Mouse (Mus musculus) small intestine, adult 2 months (tissue): ENCODE results near the gene Cfi. TPM values are rescaled to one million over a fixed set of nuclear protein-coding genes. Genes with fewer than 3 reads are reported as not detected.

Experiments used
- H3K27ac ChIP-seq: fragments of 200-500 bp; 2 replicates; pipeline ENCODE4 v1.5.1; 2012; ENCODE audit warnings: low read depth, low read length, control low read depth, inconsistent platforms; ENCODE audit not compliant: insufficient read depth
- H3K27me3 ChIP-seq: fragments of 200-500 bp; 2 replicates; pipeline ENCODE4 v1.6.1; 2012; ENCODE audit warnings: mild to moderate bottlenecking, moderate library complexity, low read length, inconsistent platforms; ENCODE audit not compliant: control insufficient read depth, insufficient read depth
- H3K36me3 ChIP-seq: fragments of 200-500 bp; 2 replicates; pipeline ENCODE4 v1.6.1; 2012; ENCODE audit warnings: mild to moderate bottlenecking, low read length, control low read depth, inconsistent platforms; ENCODE audit not compliant: control insufficient read depth, insufficient read depth
- H3K4me1 ChIP-seq: fragments of 200-500 bp; 2 replicates; pipeline ENCODE4 v1.6.1; 2012; ENCODE audit warnings: low read length, inconsistent platforms, mixed read lengths; ENCODE audit not compliant: control insufficient read depth, insufficient read depth, insufficient read length
- H3K4me3 ChIP-seq: fragments of 200-500 bp; 2 replicates; pipeline ENCODE4 v1.5.1; 2012; ENCODE audit warnings: low read depth, mild to moderate bottlenecking, control low read depth, inconsistent platforms, low read length, moderate library complexity
- CTCF ChIP-seq: fragments of 200-500 bp; IDR thresholded peaks from 2 replicates; pipeline ENCODE4 v1.5.1; 2012; ENCODE audit warnings: low read depth, mild to moderate bottlenecking, control low read depth, inconsistent platforms, low read length, moderate library complexity, mixed read lengths; ENCODE audit not compliant: insufficient replicate concordance, insufficient read length; ENCODE audit errors: extremely low read depth
- POLR2A ChIP-seq: fragments of 200-500 bp; IDR thresholded peaks from 2 replicates; pipeline ENCODE4 v1.6.1; 2012; ENCODE audit warnings: low read depth, mild to moderate bottlenecking, control low read depth, inconsistent platforms, low read length, moderate library complexity
- WGBS: fragments of 180-500 bp; shearing (Covaris S2); methylation state at CpG from one replicate; pipeline ENCODE4 v1.1.7; 2018; 5-methylcytosine and 5-hydroxymethylcytosine counted together
- polyA plus RNA-seq: library from polyadenylated mRNA; depleted of rRNA; stranded (reverse); fragments of >200 nt; gene quantifications from 2 replicates; pipeline ENCODE4 v1.2.3, GENCODE M21; 2012; rRNA removed

Gene Cfi
- polyA plus RNA-seq, 1 experiment, result 1.3 TPM

- H3K27ac ChIP-seq, result no peak overlapping the region
- H3K4me1 ChIP-seq, result no peaks in the 10 kb centered on the region
- H3K36me3 ChIP-seq, result no peaks in the 10 kb centered on the region
- H3K4me3 ChIP-seq, result no peak overlapping the region
- WGBS, result 91% methylated on average over 7 of the region's 7 CpGs
- H3K27me3 ChIP-seq, result no peaks in the 10 kb centered on the region
- no peak for TF ChIP-seq CTCF
- no peak for TF ChIP-seq POLR2A
These were observed 87.9 kb downstream of the Cfi start for GRCm38 (mm10) chr3:129923581-129923980.

Other genes with a start within 250 kb of the Cfi start
- gene Egf, start 80.6 kb upstream of the Cfi start, polyA plus RNA-seq, result 0.77 and 5.5 TPM in 2 replicates
- gene Lrit3, start 31.9 kb upstream of the Cfi start, polyA plus RNA-seq, result 0.20 TPM in 1 of 2 replicates, not detected in the other
- gene Rrh, start 13.3 kb upstream of the Cfi start, polyA plus RNA-seq, result not detected in 2 replicates
- 3.6 and 10.5 TPM in 2 replicates for gene Gar1, start 4.5 kb upstream of the Cfi start, polyA plus RNA-seq
- gene Pla2g12a, start 42.7 kb downstream of the Cfi start, polyA plus RNA-seq, result 32.2 and 36.1 TPM in 2 replicates
- 168 and 203 TPM in 2 replicates for gene Casp6, start 65.5 kb downstream of the Cfi start, polyA plus RNA-seq
- 0.96 and 1.7 TPM in 2 replicates for gene Mcub, start 134.3 kb downstream of the Cfi start, polyA plus RNA-seq
- gene Sec24b, start 225.7 kb downstream of the Cfi start, polyA plus RNA-seq, result 34.0 and 53.7 TPM in 2 replicates